Mouse (Mus musculus): Measurements from ENCODE around the gene Hist1h1c. TPM values are rescaled to one million over a fixed set of nuclear protein-coding genes. Genes with fewer than 3 reads are reported as not detected.
A peak's percentile ranks its signal among the peaks of the same experiment; 100 is the strongest.

Hist1h1c gene
- total RNA-seq, 1 experiment from 2014 or later: 345 TPM

GRCm38 (mm10) chr13:23752742-23753172 lies 14.1 kb downstream of the Hist1h1c start:
- no peak for ATAC-seq (replicated peaks in 1 of 2; ENCODE audit: insufficient read depth in 1 of 2, low FRiP score in 2 of 2, low TSS enrichment in 1 of 2, low read depth in 1 of 2, poor library complexity in 2 of 2, severe bottlenecking in 2 of 2)

DNA sequence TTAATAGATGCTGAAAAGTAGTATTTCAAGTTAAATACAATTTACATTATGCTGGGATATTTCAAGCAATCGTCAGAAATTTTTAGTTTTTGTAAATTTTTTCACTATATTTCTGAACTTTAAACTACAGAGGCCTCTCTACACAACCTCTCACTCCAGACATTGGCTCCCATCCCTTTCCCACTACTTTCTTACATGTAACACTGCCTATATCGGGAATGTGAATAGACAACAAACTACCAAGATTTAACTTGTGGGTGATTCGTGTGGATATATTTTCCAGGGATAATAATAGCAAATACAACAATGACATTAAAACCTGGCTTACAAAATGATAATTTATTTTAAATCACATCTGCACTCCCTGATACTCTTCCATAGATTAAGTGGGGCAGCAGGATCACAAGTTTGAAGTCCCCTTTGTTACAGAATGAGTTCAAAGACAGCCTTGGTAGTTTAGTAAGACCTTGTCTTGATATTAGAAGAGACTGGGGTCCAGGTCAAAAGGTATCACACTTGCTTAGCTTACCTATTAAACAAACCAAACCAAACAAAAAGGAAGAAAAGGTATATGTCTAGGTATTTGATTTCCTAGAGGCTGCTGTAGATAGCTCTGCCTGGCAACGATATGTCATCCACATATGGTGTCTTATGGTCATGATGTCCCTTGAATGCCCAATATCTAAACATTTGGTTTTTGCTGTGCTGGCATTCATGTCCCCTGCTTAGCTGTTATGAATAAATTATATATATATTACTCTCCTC lies 14.9 kb downstream of the Hist1h1c start:
- no peak for ATAC-seq (replicated peaks in 1 of 2; ENCODE audit: insufficient read depth in 1 of 2, low FRiP score in 2 of 2, low TSS enrichment in 1 of 2, low read depth in 1 of 2, poor library complexity in 2 of 2, severe bottlenecking in 2 of 2)

- ATAC-seq (replicated peaks in 1 of 2; ENCODE audit: insufficient read depth in 1 of 2, low FRiP score in 2 of 2, low TSS enrichment in 1 of 2, low read depth in 1 of 2, poor library complexity in 2 of 2, severe bottlenecking in 2 of 2): no peak
Measured at GRCm38 (mm10) chr13:23755000-23755399, 16.4 kb downstream of the Hist1h1c start.

GRCm38 (mm10) chr13:23756790-23757189 lies 18.2 kb downstream of the Hist1h1c start, which contains the start of gene Hist1h4b:
Gene Hist1h4b, plus strand, starts transcription at chr13:23757013.
- peak; percentile 38 to 60 for ATAC-seq (replicated peaks in 1 of 2; ENCODE audit: insufficient read depth in 1 of 2, low FRiP score in 2 of 2, low TSS enrichment in 1 of 2, low read depth in 1 of 2, poor library complexity in 2 of 2, severe bottlenecking in 2 of 2)

DNA sequence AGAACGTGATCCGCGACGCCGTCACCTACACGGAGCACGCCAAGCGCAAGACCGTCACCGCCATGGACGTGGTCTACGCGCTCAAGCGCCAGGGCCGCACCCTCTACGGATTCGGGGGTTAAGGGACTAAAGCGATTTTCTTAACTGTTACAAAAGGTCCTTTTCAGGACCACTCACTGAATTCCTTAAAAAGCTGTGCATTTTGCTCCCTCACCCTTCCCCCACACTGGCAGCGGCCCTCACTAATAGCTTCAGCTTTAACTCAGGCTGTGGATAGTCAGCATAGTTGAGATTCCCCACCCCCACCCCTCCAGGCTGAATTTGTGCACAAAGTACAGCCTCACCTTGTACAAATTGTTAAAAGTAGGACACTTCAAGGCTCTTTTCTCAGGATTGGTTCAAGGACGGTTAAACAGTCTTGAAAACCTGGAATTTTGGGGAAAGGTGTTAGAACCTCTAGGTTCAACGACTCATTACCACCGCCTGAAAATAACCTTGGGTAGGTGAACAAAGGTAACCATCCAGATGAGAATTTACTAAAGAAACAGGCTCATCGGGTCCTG lies 18.7 kb downstream of the Hist1h1c start:
- no peak for ATAC-seq (replicated peaks in 1 of 2; ENCODE audit: insufficient read depth in 1 of 2, low FRiP score in 2 of 2, low TSS enrichment in 1 of 2, low read depth in 1 of 2, poor library complexity in 2 of 2, severe bottlenecking in 2 of 2)

DNA sequence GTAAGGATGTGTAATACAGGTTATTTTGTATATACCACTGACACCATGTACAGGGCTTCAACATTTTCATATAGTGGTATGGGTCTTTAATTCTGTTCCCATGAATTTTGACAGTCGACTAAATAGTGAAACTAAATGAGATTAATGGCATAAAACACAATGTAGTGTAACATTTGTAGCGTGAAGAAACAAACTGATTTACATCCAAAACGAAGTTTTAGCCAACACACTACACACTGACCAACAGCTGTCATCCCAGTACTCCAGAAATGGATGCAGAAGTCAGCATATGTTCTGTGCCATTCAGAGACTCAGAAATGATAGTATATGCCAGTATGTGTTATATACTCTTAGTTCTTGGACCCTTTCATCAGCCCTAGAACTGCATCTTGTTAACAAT lies 19.3 kb downstream of the Hist1h1c start:
- ATAC-seq (replicated peaks in 1 of 2; ENCODE audit: insufficient read depth in 1 of 2, low FRiP score in 2 of 2, low TSS enrichment in 1 of 2, low read depth in 1 of 2, poor library complexity in 2 of 2, severe bottlenecking in 2 of 2): no peak

DNA sequence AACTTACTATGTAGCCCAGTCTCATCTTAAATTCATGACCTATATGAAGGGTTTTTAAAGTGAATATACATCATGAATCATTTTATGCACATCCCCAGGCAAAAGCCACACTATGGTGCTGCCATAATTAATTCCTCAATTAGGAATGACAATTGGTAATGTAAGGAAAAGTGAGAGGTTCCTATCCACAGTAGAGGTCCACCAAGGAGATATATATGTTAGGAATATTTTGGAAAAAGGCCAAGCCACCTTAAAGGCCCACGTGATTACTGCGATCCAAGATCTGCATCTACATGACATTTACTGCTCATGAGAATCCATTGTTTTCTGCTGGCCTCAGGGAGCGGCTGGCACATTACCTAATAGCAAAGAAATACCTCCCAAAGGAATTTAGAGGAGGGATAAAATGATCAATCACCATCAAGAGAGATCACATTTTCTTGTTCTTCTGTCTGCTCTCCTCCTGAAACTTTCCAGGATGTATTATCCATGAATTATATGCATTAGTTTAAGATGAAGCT lies 20.7 kb downstream of the Hist1h1c start:
- no peak for ATAC-seq (replicated peaks in 1 of 2; ENCODE audit: insufficient read depth in 1 of 2, low FRiP score in 2 of 2, low TSS enrichment in 1 of 2, low read depth in 1 of 2, poor library complexity in 2 of 2, severe bottlenecking in 2 of 2)

- ATAC-seq (replicated peaks in 1 of 2; ENCODE audit: insufficient read depth in 1 of 2, low FRiP score in 2 of 2, low TSS enrichment in 1 of 2, low read depth in 1 of 2, poor library complexity in 2 of 2, severe bottlenecking in 2 of 2): no peak
Measured at GRCm38 (mm10) chr13:23759916-23760239, 21.3 kb downstream of the Hist1h1c start.

DNA sequence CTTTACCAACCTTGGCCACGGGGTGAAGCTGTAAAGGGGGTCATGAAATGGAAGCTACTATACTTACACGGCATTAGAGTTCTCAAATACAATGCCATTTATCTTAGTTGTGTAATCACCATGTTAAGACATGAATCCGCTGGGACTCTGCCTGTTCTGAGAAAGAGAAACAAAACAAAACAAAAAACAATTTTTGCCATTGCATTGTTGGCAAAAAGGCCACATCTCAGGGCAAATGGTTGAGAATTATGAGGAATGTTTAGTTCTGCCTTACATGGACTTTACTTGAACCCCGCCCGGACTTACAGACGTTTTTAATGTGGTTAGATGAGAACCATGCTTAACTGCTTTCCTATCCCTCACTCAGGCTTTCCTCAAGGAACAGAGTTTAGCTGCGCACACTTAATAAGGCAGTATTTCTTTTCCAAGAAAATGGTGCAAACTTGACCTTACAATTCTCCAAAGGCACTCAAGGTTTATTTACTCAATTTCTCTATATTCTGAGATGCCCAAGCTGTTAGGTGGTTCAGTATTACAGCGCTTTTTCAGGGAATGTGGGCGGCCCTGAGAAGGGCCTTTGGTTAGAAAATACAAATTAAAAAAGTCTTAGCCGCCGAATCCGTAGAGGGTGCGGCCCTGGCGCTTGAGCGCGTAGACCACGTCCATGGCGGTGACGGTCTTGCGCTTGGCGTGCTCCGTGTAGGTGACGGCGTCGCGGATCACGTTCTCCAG lies 21.8 kb downstream of the Hist1h1c start:
- ATAC-seq (replicated peaks in 1 of 2; ENCODE audit: insufficient read depth in 1 of 2, low FRiP score in 2 of 2, low TSS enrichment in 1 of 2, low read depth in 1 of 2, poor library complexity in 2 of 2, severe bottlenecking in 2 of 2): no peak

DNA sequence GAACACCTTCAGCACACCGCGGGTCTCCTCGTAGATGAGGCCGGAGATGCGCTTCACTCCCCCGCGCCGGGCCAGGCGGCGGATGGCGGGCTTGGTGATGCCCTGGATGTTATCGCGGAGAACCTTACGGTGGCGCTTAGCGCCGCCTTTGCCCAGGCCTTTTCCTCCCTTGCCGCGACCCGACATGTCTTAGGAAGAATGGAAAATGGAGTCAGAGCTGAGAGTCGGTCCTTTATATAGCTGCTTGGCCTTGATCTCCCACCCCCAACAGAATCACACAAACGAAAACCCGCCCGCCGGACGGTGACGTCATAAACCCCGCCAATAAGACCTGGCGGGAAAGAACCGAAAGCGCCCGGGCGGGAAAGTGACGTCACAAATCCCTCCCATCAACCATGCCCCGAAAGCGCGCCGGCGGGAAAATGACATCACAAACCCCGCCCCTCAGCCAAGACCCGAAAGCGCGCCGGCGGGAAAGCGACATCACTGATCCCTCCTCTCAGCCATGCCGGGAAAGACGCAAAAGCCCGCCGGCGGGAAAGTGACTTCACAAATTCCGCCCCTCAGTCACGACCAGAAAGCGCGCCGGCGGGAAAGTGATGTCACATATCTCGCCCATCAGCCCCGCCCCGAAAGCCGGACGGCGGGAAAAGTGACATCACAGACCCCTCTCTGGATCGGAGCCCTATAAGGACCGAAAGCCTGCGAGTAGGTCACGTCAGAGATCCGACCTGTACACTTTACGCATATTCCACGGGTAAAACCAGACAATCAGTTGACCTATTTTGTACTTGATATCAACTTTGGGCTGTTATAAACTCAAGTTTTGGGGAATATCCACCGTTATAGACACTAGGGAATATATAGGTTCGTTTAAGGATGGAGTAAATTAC lies 22.6 kb downstream of the Hist1h1c start, which contains the start of gene Hist1h4a:
Hist1h4a (minus strand) TSS at position 259 of the 893 bp plus-strand sequence.
- ATAC-seq (replicated peaks in 1 of 2; ENCODE audit: insufficient read depth in 1 of 2, low FRiP score in 2 of 2, low TSS enrichment in 1 of 2, low read depth in 1 of 2, poor library complexity in 2 of 2, severe bottlenecking in 2 of 2): peak; percentile 49 to 50

DNA sequence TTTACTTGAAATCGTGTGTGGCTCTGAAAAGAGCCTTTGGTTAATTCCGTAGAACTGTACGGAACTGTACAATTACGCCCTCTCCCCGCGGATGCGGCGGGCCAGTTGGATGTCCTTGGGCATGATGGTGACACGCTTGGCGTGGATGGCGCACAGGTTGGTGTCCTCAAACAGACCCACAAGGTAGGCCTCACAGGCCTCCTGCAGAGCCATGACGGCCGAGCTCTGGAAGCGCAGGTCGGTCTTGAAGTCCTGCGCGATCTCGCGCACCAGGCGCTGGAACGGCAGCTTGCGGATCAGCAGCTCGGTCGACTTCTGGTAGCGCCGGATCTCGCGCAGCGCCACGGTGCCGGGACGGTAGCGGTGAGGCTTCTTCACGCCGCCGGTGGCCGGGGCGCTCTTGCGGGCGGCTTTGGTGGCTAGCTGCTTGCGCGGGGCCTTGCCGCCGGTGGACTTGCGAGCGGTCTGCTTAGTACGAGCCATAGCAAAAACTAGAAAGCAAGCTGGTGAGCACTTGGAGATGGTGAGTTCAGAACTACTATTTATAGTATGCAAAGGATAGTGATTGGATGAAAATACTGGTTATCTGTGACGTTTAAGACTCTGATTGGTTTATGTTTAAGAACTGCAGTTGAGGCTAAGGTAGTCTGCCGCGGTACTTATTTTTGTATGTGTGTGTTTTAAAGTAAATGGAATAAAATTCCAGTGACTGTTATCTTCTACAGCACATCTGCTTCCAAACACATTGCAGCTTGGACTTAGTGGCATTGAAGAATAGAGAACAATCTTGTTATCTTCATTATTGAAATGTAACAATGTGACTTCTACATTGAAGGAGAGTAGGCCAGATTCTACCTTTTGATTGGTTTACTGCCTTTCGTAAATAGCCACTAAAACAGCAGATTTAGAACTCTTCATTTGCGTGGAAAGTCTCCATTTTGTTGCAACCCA lies 23.5 kb downstream of the Hist1h1c start, which contains the start of gene Hist1h3a:
Hist1h3a (minus strand) TSS at position 516 of the 951 bp plus-strand sequence.
- ATAC-seq (replicated peaks in 1 of 2; ENCODE audit: insufficient read depth in 1 of 2, low FRiP score in 2 of 2, low TSS enrichment in 1 of 2, low read depth in 1 of 2, poor library complexity in 2 of 2, severe bottlenecking in 2 of 2): peak; percentile 47 to 57; a peak in 3 of 4 replicates

DNA sequence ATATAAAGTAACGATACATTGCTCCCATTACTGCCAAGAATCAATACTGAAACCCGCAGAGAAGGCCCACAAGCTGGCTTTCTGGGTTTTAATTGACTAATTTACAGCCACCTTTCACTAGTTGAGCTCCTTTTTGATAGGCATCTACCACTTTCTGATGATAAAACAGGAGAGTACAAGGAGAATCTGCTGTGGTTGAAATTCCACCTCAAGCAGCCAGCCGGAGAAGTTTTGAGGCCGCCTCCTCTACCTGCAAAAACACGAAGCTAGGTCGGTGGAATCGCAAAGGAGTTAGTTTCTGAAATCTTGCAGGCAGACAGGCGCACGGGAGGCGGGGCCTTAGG lies 24.6 kb downstream of the Hist1h1c start:
- no peak for ATAC-seq (replicated peaks in 1 of 2; ENCODE audit: insufficient read depth in 1 of 2, low FRiP score in 2 of 2, low TSS enrichment in 1 of 2, low read depth in 1 of 2, poor library complexity in 2 of 2, severe bottlenecking in 2 of 2)

DNA sequence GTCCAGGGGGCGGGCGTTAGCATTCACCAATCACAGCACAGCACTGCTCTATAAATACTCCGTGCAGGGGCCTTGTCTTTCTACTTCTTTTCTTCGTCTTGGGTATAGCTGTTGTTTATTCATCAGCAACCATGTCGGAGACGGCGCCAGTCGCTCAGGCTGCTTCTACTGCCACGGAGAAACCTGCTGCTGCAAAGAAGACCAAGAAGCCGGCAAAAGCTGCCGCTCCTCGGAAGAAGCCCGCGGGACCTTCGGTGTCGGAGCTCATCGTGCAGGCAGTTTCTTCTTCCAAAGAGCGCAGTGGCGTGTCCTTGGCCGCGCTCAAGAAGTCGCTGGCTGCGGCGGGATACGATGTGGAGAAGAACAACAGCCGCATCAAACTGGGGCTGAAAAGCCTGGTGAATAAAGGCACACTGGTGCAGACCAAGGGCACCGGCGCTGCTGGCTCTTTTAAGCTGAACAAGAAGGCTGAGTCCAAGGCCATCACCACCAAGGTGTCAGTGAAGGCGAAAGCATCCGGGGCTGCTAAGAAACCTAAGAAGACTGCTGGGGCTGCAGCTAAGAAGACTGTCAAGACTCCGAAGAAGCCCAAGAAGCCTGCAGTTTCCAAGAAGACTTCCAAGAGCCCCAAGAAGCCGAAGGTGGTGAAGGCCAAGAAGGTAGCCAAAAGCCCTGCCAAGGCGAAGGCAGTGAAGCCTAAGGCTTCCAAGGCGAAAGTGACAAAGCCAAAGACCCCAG lies 25.1 kb downstream of the Hist1h1c start, which contains the start of gene Hist1h1a:
Hist1h1a (plus strand) TSS at position 81 of the 738 bp plus-strand sequence.
- ATAC-seq (replicated peaks in 1 of 2; ENCODE audit: insufficient read depth in 1 of 2, low FRiP score in 2 of 2, low TSS enrichment in 1 of 2, low read depth in 1 of 2, poor library complexity in 2 of 2, severe bottlenecking in 2 of 2): peak; percentile 55 to 63

DNA sequence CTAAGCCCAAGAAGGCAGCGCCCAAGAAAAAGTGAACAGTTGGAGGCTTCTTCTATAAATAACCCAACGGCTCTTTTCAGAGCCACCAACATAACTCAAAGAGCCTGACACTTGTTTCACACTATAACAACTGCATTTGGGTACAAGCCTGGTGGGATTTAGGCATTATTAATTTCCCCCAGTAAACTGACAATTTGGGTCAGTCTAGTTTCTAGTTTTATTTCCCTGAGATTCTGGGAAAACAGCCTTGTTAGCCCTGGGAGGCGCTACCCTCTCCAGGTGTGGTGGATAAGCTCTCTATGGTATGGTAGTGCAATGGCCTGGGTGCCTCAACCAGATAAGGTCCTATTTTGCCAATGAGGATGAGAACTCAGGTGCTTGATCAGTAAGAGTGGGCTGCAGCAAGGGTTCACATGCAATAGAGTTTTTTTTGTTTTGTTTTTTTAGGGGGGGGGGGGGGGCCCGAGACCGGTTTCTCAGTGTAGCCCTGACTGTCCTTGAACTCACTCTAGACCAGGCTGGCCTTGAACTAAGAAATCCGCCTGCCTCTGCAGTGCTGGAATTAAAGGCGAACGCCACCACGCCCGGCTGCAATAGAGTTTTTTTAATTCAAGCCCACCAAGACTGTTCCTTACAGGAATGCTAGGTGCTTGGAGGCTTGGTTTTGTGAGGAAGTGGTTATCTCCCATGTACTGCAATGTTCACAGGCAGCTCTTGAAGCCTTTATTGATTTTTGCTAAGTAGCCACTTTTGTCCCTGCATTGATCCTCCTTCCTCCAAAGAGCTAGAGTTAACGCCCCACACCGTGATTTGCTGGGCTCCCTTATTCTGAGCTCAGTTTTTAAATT lies 25.9 kb downstream of the Hist1h1c start:
- no peak for ATAC-seq (replicated peaks in 1 of 2; ENCODE audit: insufficient read depth in 1 of 2, low FRiP score in 2 of 2, low TSS enrichment in 1 of 2, low read depth in 1 of 2, poor library complexity in 2 of 2, severe bottlenecking in 2 of 2)

DNA sequence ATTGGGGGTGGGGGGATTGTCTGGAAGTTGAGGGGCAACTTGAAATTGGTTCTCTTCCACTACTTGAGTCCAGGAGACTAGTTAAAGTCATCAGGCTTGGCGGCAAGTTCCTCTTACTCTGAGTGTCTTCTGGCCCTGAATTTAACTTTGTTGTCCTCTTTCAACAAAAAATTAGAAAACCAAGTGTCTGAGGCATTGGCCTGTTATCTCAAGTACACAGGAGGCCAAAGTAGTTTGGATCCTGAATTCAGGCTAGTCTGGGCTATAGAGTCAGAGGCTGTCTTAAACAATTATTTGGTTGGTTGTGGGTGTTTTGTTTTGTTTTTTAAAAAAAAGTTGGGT lies 26.5 kb downstream of the Hist1h1c start:
- no peak for ATAC-seq (replicated peaks in 1 of 2; ENCODE audit: insufficient read depth in 1 of 2, low FRiP score in 2 of 2, low TSS enrichment in 1 of 2, low read depth in 1 of 2, poor library complexity in 2 of 2, severe bottlenecking in 2 of 2)
